Mouse (Mus musculus) embryonic facial prominence, embryonic 14.5 days (tissue): ENCODE measurements at regions not wholly inside any gene's neighbourhood (a gene's known extent, or its start where the extent isn't known, plus 50 kb on each side); places are given as distances from the start of the nearest gene placed in this dataset.

Experiments used
- ATAC-seq: fragments of 200-750 bp; cut with Nextera tagmentation; 2 replicates; pipeline ENCODE4 v1.8.0; 2017; ENCODE audit warnings: low read depth, moderate number of reproducible peaks, moderate TSS enrichment
- DNase-seq: peaks from one replicate; pipeline ENCODE4 v3.0.0-alpha.2; 2015; ENCODE audit warnings: low spot score
- H3K27ac ChIP-seq: fragments of 300-500 bp; sonication (generic); replicated peaks from 2 replicates; pipeline ENCODE4 v1.5.1; 2014; ENCODE audit warnings: low read depth, mild to moderate bottlenecking, low read length, moderate library complexity
- H3K27me3 ChIP-seq: fragments of 300-500 bp; sonication (generic); replicated peaks from 2 replicates; pipeline ENCODE4 v1.6.1; 2014; ENCODE audit warnings: low read length; ENCODE audit not compliant: control insufficient read depth, insufficient read depth
- H3K36me3 ChIP-seq: fragments of 300-500 bp; sonication (generic); 2 replicates; pipeline ENCODE4 v1.6.1; 2014; ENCODE audit warnings: low read length, mixed read lengths; ENCODE audit not compliant: control insufficient read depth, insufficient read depth
- H3K4me1 ChIP-seq: fragments of 300-500 bp; sonication (generic); 2 replicates; pipeline ENCODE4 v1.6.1; 2014; ENCODE audit warnings: antibody characterized with exemption, low read length; ENCODE audit not compliant: control insufficient read depth, insufficient read depth
- H3K4me2 ChIP-seq: fragments of 300-500 bp; sonication (generic); 2 replicates; pipeline ENCODE4 v1.6.1; 2014; ENCODE audit warnings: low read depth, mild to moderate bottlenecking, low read length, moderate library complexity, mixed read lengths
- H3K4me3 ChIP-seq: fragments of 300-500 bp; sonication (generic); 2 replicates; pipeline ENCODE4 v1.5.1; 2014; ENCODE audit warnings: low read depth, mild to moderate bottlenecking, low read length
- H3K9ac ChIP-seq: fragments of 300-500 bp; sonication (generic); 2 replicates; pipeline ENCODE4 v1.6.1; 2014; ENCODE audit warnings: low read depth, mild to moderate bottlenecking, low read length, moderate library complexity, mixed read lengths
- H3K9me3 ChIP-seq: fragments of 300-500 bp; sonication (generic); 2 replicates; pipeline ENCODE4 v1.6.1; 2016; ENCODE audit warnings: low read length; ENCODE audit not compliant: control insufficient read depth
- WGBS: fragments of 180-500 bp; shearing (Covaris S2); extraction: QIAGEN DNeasy Blood & Tissue Kit; methylation state at CpG from one replicate; pipeline ENCODE4 v1.1.7; 2014; 5-methylcytosine and 5-hydroxymethylcytosine counted together

GRCm38 (mm10) chr4:101350656-101351055, 68.4 kb upstream of the Ak4 start:
- 77% methylated on average over 8 of the region's 8 CpGs for WGBS
- Histone ChIP-seq H3K27ac (no peak overlapping the region; the same call in 1 of the 2 replicates), H3K27me3 (no peaks in the 10 kb centered on the region), H3K9ac (no peak overlapping the region), H3K4me2 (no peak overlapping the region), H3K4me3 (no peak overlapping the region), H3K36me3 (peaks cover 13% of the 10 kb centered on the region), H3K9me3 (no peaks in the 10 kb centered on the region), H3K4me1 (peaks cover 14% of the 10 kb centered on the region)
- ATAC-seq (no peak), DNase-seq (no peak)

GRCm38 (mm10) chr4:101350222-101350621, 68.9 kb upstream of the Ak4 start:
- no peak overlapping the region; the same call in 1 of the 2 replicates for H3K27ac ChIP-seq
- 80% methylated on average over 3 of the region's 3 CpGs for WGBS
- no peaks in the 10 kb centered on the region for H3K27me3 ChIP-seq
- no peak for ATAC-seq
- peaks cover 12% of the 10 kb centered on the region for H3K4me1 ChIP-seq
- H3K36me3 ChIP-seq = peaks cover 16% of the 10 kb centered on the region
- H3K9me3 ChIP-seq = no peaks in the 10 kb centered on the region
- H3K4me3 ChIP-seq = no peak overlapping the region
- no peak overlapping the region for H3K4me2 ChIP-seq
- no peak overlapping the region for H3K9ac ChIP-seq
- no peak for DNase-seq

GRCm38 (mm10) chr4:101349413-101349812, 69.7 kb upstream of the Ak4 start:
- peaks cover 16% of the 10 kb centered on the region for H3K36me3 ChIP-seq
- no peak overlapping the region for H3K9ac ChIP-seq
- no peaks in the 10 kb centered on the region for H3K27me3 ChIP-seq
- H3K4me2 ChIP-seq = no peak overlapping the region
- no peaks in the 10 kb centered on the region for H3K9me3 ChIP-seq
- peak; percentile 68 for DNase-seq
- 13% methylated on average over 4 of the region's 4 CpGs for WGBS
- H3K4me1 ChIP-seq = peaks cover 4% of the 10 kb centered on the region; the same call in 1 of the 2 replicates
- H3K27ac ChIP-seq = no peak overlapping the region
- H3K4me3 ChIP-seq = no peak overlapping the region
- ATAC-seq = 0 out of 2 replicates have a peak, but pooled peaks have one; percentile 31

- H3K27me3 ChIP-seq = no peaks in the 10 kb centered on the region
- WGBS = 79% methylated on average over 6 of the region's 6 CpGs
- no peak overlapping the region for H3K4me3 ChIP-seq
- DNase-seq (no peak), ATAC-seq (no peak)
- H3K4me2 ChIP-seq = no peak overlapping the region
- no peak overlapping the region for H3K9ac ChIP-seq
- no peaks in the 10 kb centered on the region for H3K4me1 ChIP-seq
- no peak overlapping the region for H3K27ac ChIP-seq
- H3K36me3 ChIP-seq = peaks cover 21% of the 10 kb centered on the region
- H3K9me3 ChIP-seq = no peaks in the 10 kb centered on the region
Measured at GRCm38 (mm10) chr4:101347309-101347708, 71.8 kb upstream of the Ak4 start.

DNA sequence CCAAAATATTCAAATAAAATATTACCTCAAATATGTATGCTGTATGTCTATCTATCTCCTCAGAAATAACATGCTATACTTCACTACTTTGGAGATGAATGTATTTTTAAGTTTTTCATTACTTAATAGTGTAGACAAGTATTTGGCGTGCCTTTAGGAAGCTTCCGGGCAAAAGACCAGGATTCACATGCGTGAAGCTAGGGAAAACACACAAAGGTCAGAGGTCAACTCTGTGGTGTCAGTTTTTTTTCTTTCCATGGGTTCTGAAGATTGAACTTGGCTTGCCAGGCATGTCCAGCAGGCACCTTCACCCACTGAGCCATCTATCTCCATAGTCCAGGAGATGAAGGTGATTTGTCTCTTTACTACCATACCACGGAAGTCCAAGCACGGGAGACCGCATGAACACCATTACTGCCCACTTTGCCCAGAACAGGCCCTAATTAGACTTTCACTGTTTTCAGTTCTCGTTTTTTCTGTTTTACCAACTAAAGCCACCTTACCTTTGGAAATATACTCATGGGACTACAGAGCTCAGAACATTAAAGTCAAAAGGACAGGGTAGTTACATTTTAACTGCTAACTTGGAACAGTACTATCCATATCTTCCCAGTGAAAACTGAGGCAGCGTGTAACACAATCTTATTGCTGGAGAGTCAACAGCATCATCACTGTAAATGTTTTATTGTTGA, 76.9 kb upstream of the Ak4 start:
- H3K27me3 ChIP-seq = no peaks in the 10 kb centered on the region
- H3K9me3 ChIP-seq = no peaks in the 10 kb centered on the region
- H3K4me3 ChIP-seq = no peak overlapping the region
- H3K9ac ChIP-seq = no peak overlapping the region
- ATAC-seq (no peak), DNase-seq (no peak)
- H3K4me1 ChIP-seq = no peaks in the 10 kb centered on the region
- 87% methylated on average over 8 of the region's 8 CpGs for WGBS
- peaks cover 21% of the 10 kb centered on the region for H3K36me3 ChIP-seq
- no peak overlapping the region for H3K4me2 ChIP-seq
- no peak overlapping the region for H3K27ac ChIP-seq

DNA sequence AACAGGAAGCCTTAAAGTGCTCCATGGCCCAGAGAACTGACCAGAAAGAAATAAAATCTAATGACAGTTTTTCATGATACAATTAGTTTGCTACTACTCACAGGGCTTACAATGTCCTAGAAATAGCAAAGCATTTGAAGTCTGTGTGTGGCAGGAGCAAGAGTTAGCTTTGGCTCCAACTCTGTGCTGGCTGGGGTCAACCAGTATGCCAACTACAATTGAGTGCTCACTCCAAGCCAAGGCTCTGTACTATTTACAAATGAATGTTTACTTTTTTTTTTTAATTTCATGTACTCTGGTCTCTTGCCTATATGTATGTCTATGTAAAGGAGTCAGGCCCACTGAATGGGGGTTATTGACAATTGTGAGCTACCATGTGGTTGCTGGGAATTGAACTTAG, 75.7 kb upstream of the Jak1 start:
- DNase-seq = no peak
- no peaks in the 10 kb centered on the region for H3K27me3 ChIP-seq
- peaks cover 9% of the 10 kb centered on the region for H3K36me3 ChIP-seq
- ATAC-seq = no peak
- no peaks in the 10 kb centered on the region for H3K4me1 ChIP-seq
- H3K9ac ChIP-seq = no peak overlapping the region
- H3K4me2 ChIP-seq = no peak overlapping the region
- no peak overlapping the region for H3K27ac ChIP-seq
- H3K4me3 ChIP-seq = no peak overlapping the region
- H3K9me3 ChIP-seq = no peaks in the 10 kb centered on the region

DNA sequence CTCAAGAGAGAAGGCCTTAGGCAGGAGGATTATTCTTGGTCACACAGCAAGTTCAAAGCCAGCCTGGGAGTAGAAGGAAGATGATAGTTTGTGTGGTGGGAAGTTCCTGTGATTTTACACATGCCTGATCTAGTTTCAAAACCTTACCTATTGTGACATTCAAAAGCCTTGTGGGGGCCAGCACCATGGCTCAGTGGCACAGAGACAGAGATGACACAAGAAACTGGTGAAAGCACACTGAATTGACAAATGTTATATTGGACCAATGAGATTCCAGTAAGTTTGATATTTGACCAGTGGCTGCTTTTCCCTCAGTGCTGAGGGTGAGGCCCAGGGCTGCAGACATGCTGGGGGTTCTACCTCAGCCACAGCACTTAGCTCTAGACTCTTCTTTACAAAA, 73.1 kb upstream of the Jak1 start:
- DNase-seq (no peak), ATAC-seq (no peak)
- no peak overlapping the region for H3K27ac ChIP-seq
- no peak overlapping the region for H3K9ac ChIP-seq
- no peaks in the 10 kb centered on the region for H3K27me3 ChIP-seq
- H3K4me3 ChIP-seq = no peak overlapping the region
- no peaks in the 10 kb centered on the region for H3K4me1 ChIP-seq
- no peaks in the 10 kb centered on the region for H3K36me3 ChIP-seq
- no peaks in the 10 kb centered on the region for H3K9me3 ChIP-seq
- H3K4me2 ChIP-seq = no peak overlapping the region

DNA sequence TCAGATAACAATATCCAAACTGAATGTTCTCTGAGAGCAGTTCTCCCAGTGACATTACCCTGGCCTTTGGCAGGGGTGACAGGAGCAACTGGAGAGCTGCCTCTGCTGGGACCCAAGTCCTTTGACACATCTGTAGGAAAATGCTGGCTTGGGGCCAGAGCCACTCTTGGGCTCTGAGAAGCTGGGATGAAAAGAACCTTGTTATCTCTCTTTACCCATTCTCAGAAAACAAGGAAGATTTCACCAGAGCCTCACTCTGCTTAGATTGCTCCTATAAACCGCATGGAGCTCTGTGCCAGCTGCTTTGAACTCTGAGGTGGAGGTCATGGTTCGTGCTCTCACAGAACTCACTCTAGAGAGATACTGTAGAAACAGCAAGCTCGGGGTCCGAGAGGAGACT, 71.7 kb upstream of the Jak1 start:
- Histone ChIP-seq H3K4me3 (no peak overlapping the region), H3K4me2 (no peak overlapping the region), H3K9ac (no peak overlapping the region), H3K36me3 (no peaks in the 10 kb centered on the region), H3K27me3 (no peaks in the 10 kb centered on the region), H3K27ac (no peak overlapping the region), H3K9me3 (no peaks in the 10 kb centered on the region), H3K4me1 (no peaks in the 10 kb centered on the region)
- ATAC-seq (no peak), DNase-seq (no peak)
- 67% methylated on average over 4 of the region's 4 CpGs for WGBS

- H3K4me2 ChIP-seq = no peak overlapping the region
- H3K9ac ChIP-seq = no peak overlapping the region
- DNase-seq (no peak), ATAC-seq (no peak)
- H3K4me3 ChIP-seq = no peak overlapping the region
- H3K27me3 ChIP-seq = no peaks in the 10 kb centered on the region
- H3K36me3 ChIP-seq = no peaks in the 10 kb centered on the region
- no peak overlapping the region for H3K27ac ChIP-seq
- no peaks in the 10 kb centered on the region for H3K9me3 ChIP-seq
- H3K4me1 ChIP-seq = no peaks in the 10 kb centered on the region
Measured at GRCm38 (mm10) chr4:101336371-101336770, 71.3 kb upstream of the Jak1 start.
